Mouse (Mus musculus): ENCODE data around the gene Sept9. TPM values are rescaled to one million over a fixed set of nuclear protein-coding genes. Genes with fewer than 3 reads are reported as not detected.

Gene Sept9
- polyA plus RNA-seq, 1 experiment = 13.3 TPM

GRCm38 (mm10) chr11:117256840-117257239, 57.4 kb downstream of the Sept9 start:
- no peaks in the 10 kb centered on the region for H3K27me3 ChIP-seq (ENCODE audit: control insufficient read depth, insufficient read depth, low read length)

DNA sequence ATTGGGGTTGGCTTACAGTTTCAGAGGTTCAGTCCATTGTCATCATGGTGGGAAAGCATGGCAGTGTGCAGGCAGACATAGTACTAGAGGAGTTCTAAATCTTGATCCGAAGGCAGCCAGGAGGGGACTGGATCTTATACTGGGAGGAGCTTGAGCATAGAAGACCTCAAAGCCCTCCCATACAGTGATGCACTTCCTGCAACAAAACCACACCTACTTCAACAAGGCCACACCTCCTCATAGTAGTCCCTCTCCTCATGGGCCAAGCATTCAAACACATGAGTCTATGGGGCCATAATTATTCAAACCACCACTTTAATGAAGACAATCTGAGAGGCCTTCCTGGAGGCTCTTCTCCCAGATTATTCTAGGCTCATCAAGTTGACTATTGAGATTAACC, 57.8 kb downstream of the Sept9 start:
- no peak for DNase-seq
- no peak overlapping the region for H3K27ac ChIP-seq (ENCODE audit: insufficient read depth, low read length)
- no peaks in the 10 kb centered on the region for H3K27me3 ChIP-seq (ENCODE audit: control insufficient read depth, insufficient read depth, low read length)
- TF ChIP-seq POLR2A (IDR thresholded peaks at IDR 0.05; ENCODE audit: borderline replicate concordance, insufficient read depth, low read length) (no peak), CTCF (IDR thresholded peaks at IDR 0.05; ENCODE audit: borderline replicate concordance, insufficient read depth, low read depth, low read length) (no peak)
- WGBS = 92% methylated on average over 1 of the region's 1 CpGs
- no peaks in the 10 kb centered on the region; the same call in 1 of the 2 replicates for H3K4me1 ChIP-seq (ENCODE audit: control insufficient read depth, insufficient read depth, low read length)
- H3K4me3 ChIP-seq (replicated peaks; ENCODE audit: insufficient read depth, low read depth, low read length) = no peak overlapping the region

More at GRCm38 (mm10) chr11:117256840-117257239, 57.4 kb downstream of the Sept9 start:
- TF ChIP-seq POLR2A (IDR thresholded peaks at IDR 0.05; ENCODE audit: borderline replicate concordance, insufficient read depth, low read length) (no peak), CTCF (IDR thresholded peaks at IDR 0.05; ENCODE audit: borderline replicate concordance, insufficient read depth, low read depth, low read length) (no peak)
- no peak overlapping the region for H3K4me3 ChIP-seq (replicated peaks; ENCODE audit: insufficient read depth, low read depth, low read length)
- H3K4me1 ChIP-seq (ENCODE audit: control insufficient read depth, insufficient read depth, low read length) = no peaks in the 10 kb centered on the region; the same call in 1 of the 2 replicates
- no peak for DNase-seq
- 99% methylated on average over 6 of the region's 6 CpGs for WGBS
- no peak overlapping the region for H3K27ac ChIP-seq (ENCODE audit: insufficient read depth, low read length)

DNA sequence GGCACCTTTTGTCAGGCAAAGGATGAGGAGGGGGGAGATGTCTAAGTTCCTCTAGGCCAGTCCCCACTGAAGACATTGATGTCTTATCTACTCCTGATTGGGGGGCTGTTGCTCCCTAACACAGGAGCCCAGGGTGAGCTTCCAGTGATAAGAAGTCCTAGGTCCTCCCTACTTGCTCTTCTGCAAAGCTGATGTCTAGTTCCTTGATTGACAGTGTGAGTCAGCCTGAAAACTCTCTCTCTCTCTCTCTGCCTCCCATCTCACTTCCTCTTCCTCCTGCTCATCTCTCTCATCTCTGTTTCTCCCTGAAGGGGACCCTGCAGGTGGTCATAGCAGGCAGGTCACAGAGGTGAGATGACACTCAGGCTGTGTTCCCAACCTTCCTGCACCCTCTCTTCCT, 58.4 kb downstream of the Sept9 start:
- Histone ChIP-seq H3K4me1 (ENCODE audit: control insufficient read depth, insufficient read depth, low read length) (no peaks in the 10 kb centered on the region; the same call in 1 of the 2 replicates), H3K27me3 (ENCODE audit: control insufficient read depth, insufficient read depth, low read length) (no peaks in the 10 kb centered on the region), H3K27ac (ENCODE audit: insufficient read depth, low read length) (no peak overlapping the region), H3K4me3 (replicated peaks; ENCODE audit: insufficient read depth, low read depth, low read length) (no peak overlapping the region)
- no peak for TF ChIP-seq CTCF (IDR thresholded peaks at IDR 0.05; ENCODE audit: borderline replicate concordance, insufficient read depth, low read depth, low read length)
- no peak for TF ChIP-seq POLR2A (IDR thresholded peaks at IDR 0.05; ENCODE audit: borderline replicate concordance, insufficient read depth, low read length)
- no peak for DNase-seq

- H3K4me3 ChIP-seq (replicated peaks; ENCODE audit: insufficient read depth, low read depth, low read length) = no peak overlapping the region
- WGBS = 69% methylated on average over 9 of the region's 9 CpGs
- DNase-seq = no peak
Observed at GRCm38 (mm10) chr11:117259178-117259960, 59.9 kb downstream of the Sept9 start.

GRCm38 (mm10) chr11:117260631-117261030, 61.2 kb downstream of the Sept9 start:
- no peak overlapping the region for H3K27ac ChIP-seq (ENCODE audit: insufficient read depth, low read length)
- no peak overlapping the region for H3K4me3 ChIP-seq (replicated peaks; ENCODE audit: insufficient read depth, low read depth, low read length)
- no peak for TF ChIP-seq POLR2A (IDR thresholded peaks at IDR 0.05; ENCODE audit: borderline replicate concordance, insufficient read depth, low read length)
- no peak for TF ChIP-seq CTCF (IDR thresholded peaks at IDR 0.05; ENCODE audit: borderline replicate concordance, insufficient read depth, low read depth, low read length)
- no peak for DNase-seq
- H3K4me1 ChIP-seq (ENCODE audit: control insufficient read depth, insufficient read depth, low read length) = no peaks in the 10 kb centered on the region
- no peaks in the 10 kb centered on the region for H3K27me3 ChIP-seq (ENCODE audit: control insufficient read depth, insufficient read depth, low read length)
- 53% methylated on average over 9 of the region's 9 CpGs for WGBS

More at GRCm38 (mm10) chr11:117259178-117259960, 59.9 kb downstream of the Sept9 start:
- Histone ChIP-seq H3K27me3 (ENCODE audit: control insufficient read depth, insufficient read depth, low read length) (no peaks in the 10 kb centered on the region), H3K4me1 (ENCODE audit: control insufficient read depth, insufficient read depth, low read length) (no peaks in the 10 kb centered on the region), H3K27ac (ENCODE audit: insufficient read depth, low read length) (no peak overlapping the region)
- no peak for TF ChIP-seq CTCF (IDR thresholded peaks at IDR 0.05; ENCODE audit: borderline replicate concordance, insufficient read depth, low read depth, low read length)
- TF ChIP-seq POLR2A (IDR thresholded peaks at IDR 0.05; ENCODE audit: borderline replicate concordance, insufficient read depth, low read length) = no peak

- H3K27me3 ChIP-seq (ENCODE audit: control insufficient read depth, insufficient read depth, low read length) = no peaks in the 10 kb centered on the region; the same call in 1 of the 2 replicates
- 72% methylated on average over 9 of the region's 9 CpGs for WGBS
- DNase-seq = no peak
- H3K4me3 ChIP-seq (replicated peaks; ENCODE audit: insufficient read depth, low read depth, low read length) = no peak overlapping the region
- H3K27ac ChIP-seq (ENCODE audit: insufficient read depth, low read length) = no peak overlapping the region
- H3K4me1 ChIP-seq (ENCODE audit: control insufficient read depth, insufficient read depth, low read length) = no peaks in the 10 kb centered on the region
- no peak for TF ChIP-seq POLR2A (IDR thresholded peaks at IDR 0.05; ENCODE audit: borderline replicate concordance, insufficient read depth, low read length)
- TF ChIP-seq CTCF (IDR thresholded peaks at IDR 0.05; ENCODE audit: borderline replicate concordance, insufficient read depth, low read depth, low read length) = no peak
Observed at GRCm38 (mm10) chr11:117263096-117263808, 63.8 kb downstream of the Sept9 start.

GRCm38 (mm10) chr11:117264162-117265021, 64.9 kb downstream of the Sept9 start:
- no peaks in the 10 kb centered on the region; the same call in 1 of the 2 replicates for H3K27me3 ChIP-seq (ENCODE audit: control insufficient read depth, insufficient read depth, low read length)
- H3K4me3 ChIP-seq (replicated peaks; ENCODE audit: insufficient read depth, low read depth, low read length) = no peak overlapping the region
- DNase-seq = no peak
- no peak for TF ChIP-seq CTCF (IDR thresholded peaks at IDR 0.05; ENCODE audit: borderline replicate concordance, insufficient read depth, low read depth, low read length)
- TF ChIP-seq POLR2A (IDR thresholded peaks at IDR 0.05; ENCODE audit: borderline replicate concordance, insufficient read depth, low read length) = no peak
- H3K4me1 ChIP-seq (ENCODE audit: control insufficient read depth, insufficient read depth, low read length) = peaks cover 5% of the 10 kb centered on the region
- no peak overlapping the region for H3K27ac ChIP-seq (ENCODE audit: insufficient read depth, low read length)
- WGBS = 52% methylated on average over 13 of the region's 13 CpGs

All from cerebellum, adult 2 months (tissue).